Mouse (Mus musculus) G1E (cell line): ENCODE results near the gene Gpr153.

Experiments used
- CTCF ChIP-seq: IDR thresholded peaks from 2 replicates; pipeline ENCODE4 v1.5.1; 2012; ENCODE audit warnings: low read depth, low read length, inconsistent platforms, mixed read lengths
- GATA1 ChIP-seq: IDR thresholded peaks from 2 replicates; pipeline ENCODE4 v1.6.1; 2012; ENCODE audit warnings: borderline replicate concordance, low read length, inconsistent platforms, mixed read lengths
- GATA2 ChIP-seq: IDR thresholded peaks from 2 replicates; pipeline ENCODE4 v1.6.1; 2012; ENCODE audit warnings: low read depth, low read length, inconsistent platforms, borderline replicate concordance
- POLR2AphosphoS5 ChIP-seq: IDR thresholded peaks from 2 replicates; pipeline ENCODE4 v1.6.1; 2012; ENCODE audit warnings: low read depth, low read length, inconsistent platforms; ENCODE audit not compliant: insufficient replicate concordance
- TAL1 ChIP-seq: conservative IDR thresholded peaks from 2 replicates; pipeline ENCODE4 v1.6.1; 2012; ENCODE audit warnings: low read depth, low read length, inconsistent platforms, mixed read lengths

DNA sequence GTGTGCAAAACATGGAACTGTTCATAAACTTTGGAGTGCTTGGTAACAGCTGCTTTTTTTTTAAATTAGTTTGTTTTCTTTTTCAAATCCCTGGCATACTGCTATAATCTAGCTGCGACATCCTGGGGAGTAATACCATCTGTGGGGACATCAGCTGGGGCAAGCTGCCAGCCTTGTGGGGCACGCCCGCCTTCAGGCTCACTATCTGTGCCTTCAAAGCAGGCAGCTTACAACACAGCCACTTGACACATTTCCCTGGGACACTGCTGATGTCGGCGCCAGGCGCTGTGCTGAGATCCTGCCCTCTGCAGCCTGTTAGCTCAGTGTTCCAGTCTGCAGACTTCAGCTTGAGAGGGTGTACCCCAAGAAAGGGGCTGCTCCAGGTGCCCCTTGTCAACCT is 17.0 kb upstream of the Gpr153 start:
- TF ChIP-seq CTCF (no peak), TAL1 (no peak), GATA1 (no peak), POLR2AphosphoS5 (no peak), GATA2 (no peak)
